Mouse (Mus musculus) testis, adult 2 months (tissue): ENCODE data around the gene Rbm4. TPM values are rescaled to one million over a fixed set of nuclear protein-coding genes. Genes with fewer than 3 reads are reported as not detected.
"Not testable (repeated sequence)": the region's sequence is repeated elsewhere in the genome, so short reads cannot be mapped to it uniquely, and the experiment has no call there.

ENCODE experiments used
- H3K27ac ChIP-seq: fragments of 200-500 bp; 2 replicates; pipeline ENCODE4 v1.5.1; 2012; ENCODE audit warnings: low read depth, low read length; ENCODE audit not compliant: control insufficient read depth, insufficient read depth
- H3K27me3 ChIP-seq: fragments of 200-500 bp; 2 replicates; pipeline ENCODE4 v1.6.1; 2012; ENCODE audit warnings: mild to moderate bottlenecking, low read length, moderate library complexity; ENCODE audit not compliant: control insufficient read depth, insufficient read depth
- H3K36me3 ChIP-seq: fragments of 200-500 bp; 2 replicates; pipeline ENCODE4 v1.6.1; 2012; ENCODE audit warnings: mild to moderate bottlenecking, low read length; ENCODE audit not compliant: control insufficient read depth, insufficient read depth
- H3K4me1 ChIP-seq: fragments of 200-500 bp; 2 replicates; pipeline ENCODE4 v1.6.1; 2012; ENCODE audit warnings: low read length; ENCODE audit not compliant: control insufficient read depth, insufficient read depth
- H3K4me3 ChIP-seq: fragments of 200-500 bp; 2 replicates; pipeline ENCODE4 v1.5.1; 2012; ENCODE audit warnings: low read depth, mild to moderate bottlenecking, low read length, moderate library complexity, mixed read lengths; ENCODE audit not compliant: control insufficient read depth
- CTCF ChIP-seq: fragments of 200-500 bp; IDR thresholded peaks from 2 replicates; pipeline ENCODE4 v1.5.1; 2012; ENCODE audit warnings: low read depth, mild to moderate bottlenecking, inconsistent platforms, low read length, moderate library complexity; ENCODE audit not compliant: control insufficient read depth, insufficient read depth, insufficient replicate concordance
- POLR2A ChIP-seq: fragments of 200-500 bp; IDR thresholded peaks from 2 replicates; pipeline ENCODE4 v1.6.1; 2012; ENCODE audit warnings: low read depth, mild to moderate bottlenecking, inconsistent platforms, low read length, moderate library complexity; ENCODE audit not compliant: control insufficient read depth
- polyA plus RNA-seq: library from polyadenylated mRNA; depleted of rRNA; stranded (reverse); fragments of >200 nt; gene quantifications from 2 replicates; pipeline ENCODE4 v1.2.3, GENCODE M21; 2012

The Rbm4 gene
- polyA plus RNA-seq, 1 experiment = 26.4 TPM

GRCm38 (mm10) chr19:4833977-4834376 is 40.3 kb upstream of the Rbm4 start:
- no peaks in the 10 kb centered on the region for H3K27me3 ChIP-seq
- TF ChIP-seq POLR2A (no peak), CTCF (no peak)
- no peak overlapping the region for H3K4me3 ChIP-seq
- H3K27ac ChIP-seq = no peak overlapping the region
- H3K4me1 ChIP-seq = peaks cover 16% of the 10 kb centered on the region
- no peaks in the 10 kb centered on the region for H3K36me3 ChIP-seq

GRCm38 (mm10) chr19:4829156-4829555 is 35.5 kb upstream of the Rbm4 start:
- no peak for TF ChIP-seq POLR2A
- TF ChIP-seq CTCF = no peak

GRCm38 (mm10) chr19:4828444-4829114 is 34.9 kb upstream of the Rbm4 start:
- Histone ChIP-seq H3K4me3 (no peak overlapping the region), H3K4me1 (peaks cover 5% of the 10 kb centered on the region), H3K36me3 (no peaks in the 10 kb centered on the region), H3K27ac (no peak overlapping the region), H3K27me3 (no peaks in the 10 kb centered on the region)
- no peak for TF ChIP-seq POLR2A
- TF ChIP-seq CTCF = no peak

More at GRCm38 (mm10) chr19:4829156-4829555, 35.5 kb upstream of the Rbm4 start:
- Histone ChIP-seq H3K4me3 (no peak overlapping the region), H3K27me3 (no peaks in the 10 kb centered on the region), H3K4me1 (peaks cover 5% of the 10 kb centered on the region), H3K36me3 (no peaks in the 10 kb centered on the region), H3K27ac (no peak overlapping the region)

- Histone ChIP-seq H3K4me3 (no peak overlapping the region), H3K27ac (no peak overlapping the region), H3K36me3 (no peaks in the 10 kb centered on the region), H3K27me3 (no peaks in the 10 kb centered on the region), H3K4me1 (no peaks in the 10 kb centered on the region)
- TF ChIP-seq POLR2A (no peak), CTCF (no peak)
Observed at GRCm38 (mm10) chr19:4820678-4821303, 27.1 kb upstream of the Rbm4 start.

GRCm38 (mm10) chr19:4817182-4817835 is 23.6 kb upstream of the Rbm4 start:
- no peaks in the 10 kb centered on the region for H3K36me3 ChIP-seq
- TF ChIP-seq POLR2A = no peak
- no peak for TF ChIP-seq CTCF
- peak overlapping the region; percentile 2; the same call in 1 of the 2 replicates for H3K4me3 ChIP-seq
- no peaks in the 10 kb centered on the region for H3K27me3 ChIP-seq
- H3K27ac ChIP-seq = no peak overlapping the region
- H3K4me1 ChIP-seq = no peaks in the 10 kb centered on the region; the same call in 1 of the 2 replicates

- TF ChIP-seq CTCF = peak; percentile 55; the same call in 1 of the 2 replicates
- TF ChIP-seq POLR2A = no peak
- no peaks in the 10 kb centered on the region for H3K27me3 ChIP-seq
- no peaks in the 10 kb centered on the region; the same call in 1 of the 2 replicates for H3K4me1 ChIP-seq
- H3K27ac ChIP-seq = no peak overlapping the region
- H3K4me3 ChIP-seq = peak overlapping the region; percentile 58
- H3K36me3 ChIP-seq = peaks cover 2% of the 10 kb centered on the region; the same call in 1 of the 2 replicates
Observed at GRCm38 (mm10) chr19:4813015-4813414, 19.3 kb upstream of the Rbm4 start.

- not testable (repeated sequence) for H3K27me3 ChIP-seq, H3K36me3 ChIP-seq, H3K4me1 ChIP-seq
- Histone ChIP-seq H3K4me3 (peak overlapping the region; percentile 95), H3K27ac (peak overlapping the region; percentile 98)
Observed at GRCm38 (mm10) chr19:4812334-4812949, 18.7 kb upstream of the Rbm4 start.
